Mouse (Mus musculus): ENCODE measurements around the gene Strap. TPM values are rescaled to one million over a fixed set of nuclear protein-coding genes. Genes with fewer than 3 reads are reported as not detected.
"Not testable (repeated sequence)": the region's sequence is repeated elsewhere in the genome, so short reads cannot be mapped to it uniquely, and the experiment has no call there.

The Strap gene
- polyA plus RNA-seq, 1 experiment, result 75.4 TPM

DNA sequence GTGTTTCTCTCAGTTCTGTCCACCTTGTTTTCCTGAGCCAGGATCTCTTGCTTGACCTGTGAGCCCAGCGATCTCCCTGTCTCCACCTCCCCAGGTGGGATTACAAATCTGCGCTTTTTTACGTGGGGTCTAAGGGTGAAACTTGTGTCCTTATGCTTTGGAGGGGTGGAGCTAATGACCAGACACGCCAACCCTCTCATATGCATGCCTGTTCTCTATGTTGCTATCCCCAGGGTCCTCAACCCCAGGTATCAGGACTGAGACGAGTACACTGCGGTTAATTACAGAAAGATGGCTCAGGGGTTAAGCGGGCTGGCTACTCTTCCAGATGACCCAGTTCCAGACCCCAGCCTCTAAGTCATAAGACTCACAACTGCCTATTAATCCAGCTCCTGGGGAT lies 31.4 kb upstream of the Strap start:
- DNase-seq (ENCODE audit: low read depth), result no peak
- TF ChIP-seq CTCF (IDR thresholded peaks at IDR 0.05; ENCODE audit: borderline replicate concordance, extremely low read depth, insufficient read depth, insufficient read length) (no peak), POLR2A (IDR thresholded peaks at IDR 0.05; ENCODE audit: borderline replicate concordance, extremely low read depth, insufficient read depth, insufficient read length, poor library complexity, severe bottlenecking) (no peak)

DNA sequence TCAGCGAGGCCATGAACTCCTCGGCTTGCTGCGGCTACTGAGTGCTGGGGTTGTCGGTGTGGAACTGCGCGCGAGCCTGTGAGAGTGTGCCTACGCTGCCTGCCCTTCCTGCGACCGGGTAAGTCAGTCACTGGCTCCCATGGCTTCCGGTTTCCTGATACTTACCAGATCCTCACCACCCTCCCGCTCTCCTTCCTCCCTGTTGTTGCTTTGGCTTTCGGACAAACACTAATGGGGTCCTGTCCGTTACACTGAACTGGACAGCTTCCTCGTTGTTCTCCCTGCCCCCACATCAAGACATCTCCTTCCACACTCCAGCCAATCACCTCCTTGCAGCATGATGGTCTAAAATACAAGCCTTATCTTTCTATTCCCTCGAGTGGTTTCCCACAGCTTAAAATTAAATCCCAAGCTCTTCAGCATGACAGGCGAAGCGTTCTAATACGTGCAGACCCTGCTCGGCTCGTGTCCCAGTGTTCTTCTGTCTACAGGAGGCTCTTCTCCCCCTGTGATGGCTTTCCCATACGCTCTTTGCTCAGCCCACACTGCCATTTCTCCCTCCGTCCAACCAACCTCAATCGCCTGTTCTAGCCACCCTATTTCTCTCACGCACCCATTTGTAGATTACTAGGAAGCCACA lies 30.5 kb upstream of the Strap start:
- TF ChIP-seq POLR2A (IDR thresholded peaks at IDR 0.05; ENCODE audit: borderline replicate concordance, extremely low read depth, insufficient read depth, insufficient read length, poor library complexity, severe bottlenecking), result no peak
- TF ChIP-seq CTCF (IDR thresholded peaks at IDR 0.05; ENCODE audit: borderline replicate concordance, extremely low read depth, insufficient read depth, insufficient read length), result no peak
- no peak for DNase-seq (ENCODE audit: low read depth)

DNA sequence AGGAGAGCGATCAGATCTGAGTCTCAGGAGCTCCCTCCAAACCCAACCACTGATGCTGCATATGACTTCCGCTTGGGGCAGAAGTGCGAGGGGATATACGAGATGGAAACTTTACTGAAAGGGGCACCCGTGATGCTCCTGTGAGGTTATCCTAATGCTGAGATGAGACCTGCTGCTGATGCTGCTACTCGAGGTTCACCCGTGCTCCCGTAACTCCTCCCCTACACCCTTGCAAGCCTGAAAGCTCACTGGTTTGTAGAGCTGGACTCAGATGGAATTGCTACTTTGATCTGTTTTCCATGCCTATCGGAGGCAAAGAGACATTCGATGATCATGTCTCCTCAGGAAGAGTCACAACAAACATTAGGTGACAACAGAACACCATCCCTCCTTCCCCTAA lies 28.7 kb upstream of the Strap start:
- no peak for DNase-seq (ENCODE audit: low read depth)
- TF ChIP-seq POLR2A (IDR thresholded peaks at IDR 0.05; ENCODE audit: borderline replicate concordance, extremely low read depth, insufficient read depth, insufficient read length, poor library complexity, severe bottlenecking) (no peak), CTCF (IDR thresholded peaks at IDR 0.05; ENCODE audit: borderline replicate concordance, extremely low read depth, insufficient read depth, insufficient read length) (no peak)

DNA sequence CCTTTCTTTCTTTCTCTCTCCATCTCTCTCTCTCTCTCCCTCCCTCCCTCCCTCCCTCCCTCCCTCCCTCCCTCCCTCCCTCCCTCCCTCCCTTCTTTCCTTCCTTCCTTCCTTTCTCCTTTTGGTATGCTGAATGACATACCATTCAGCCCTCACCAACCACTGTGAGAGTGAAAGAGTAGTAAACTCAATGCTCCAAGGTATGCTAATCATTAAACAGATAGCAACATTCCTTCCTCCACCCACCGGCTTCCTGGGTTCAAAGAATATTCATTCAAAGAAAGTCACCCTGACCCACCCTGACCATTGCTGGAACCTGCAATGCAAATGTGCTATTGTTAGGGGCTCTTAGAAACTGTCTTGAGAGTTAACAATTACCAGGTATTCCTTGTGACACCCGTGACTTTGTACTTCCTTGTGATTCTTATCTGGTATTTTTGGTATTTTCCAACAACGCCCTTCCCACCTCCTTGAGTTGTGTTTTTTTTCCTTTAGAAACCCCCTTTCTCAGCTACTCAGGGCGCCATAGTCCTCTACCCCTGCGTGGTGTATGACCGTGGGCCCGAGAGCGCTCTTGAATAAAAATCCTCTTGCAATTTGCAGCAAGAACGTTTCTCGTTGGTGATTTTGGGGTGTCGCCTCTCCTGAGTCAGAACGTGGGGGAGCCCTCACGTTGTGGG lies 26.0 kb upstream of the Strap start:
- not testable (repeated sequence) for DNase-seq (ENCODE audit: low read depth)

DNA sequence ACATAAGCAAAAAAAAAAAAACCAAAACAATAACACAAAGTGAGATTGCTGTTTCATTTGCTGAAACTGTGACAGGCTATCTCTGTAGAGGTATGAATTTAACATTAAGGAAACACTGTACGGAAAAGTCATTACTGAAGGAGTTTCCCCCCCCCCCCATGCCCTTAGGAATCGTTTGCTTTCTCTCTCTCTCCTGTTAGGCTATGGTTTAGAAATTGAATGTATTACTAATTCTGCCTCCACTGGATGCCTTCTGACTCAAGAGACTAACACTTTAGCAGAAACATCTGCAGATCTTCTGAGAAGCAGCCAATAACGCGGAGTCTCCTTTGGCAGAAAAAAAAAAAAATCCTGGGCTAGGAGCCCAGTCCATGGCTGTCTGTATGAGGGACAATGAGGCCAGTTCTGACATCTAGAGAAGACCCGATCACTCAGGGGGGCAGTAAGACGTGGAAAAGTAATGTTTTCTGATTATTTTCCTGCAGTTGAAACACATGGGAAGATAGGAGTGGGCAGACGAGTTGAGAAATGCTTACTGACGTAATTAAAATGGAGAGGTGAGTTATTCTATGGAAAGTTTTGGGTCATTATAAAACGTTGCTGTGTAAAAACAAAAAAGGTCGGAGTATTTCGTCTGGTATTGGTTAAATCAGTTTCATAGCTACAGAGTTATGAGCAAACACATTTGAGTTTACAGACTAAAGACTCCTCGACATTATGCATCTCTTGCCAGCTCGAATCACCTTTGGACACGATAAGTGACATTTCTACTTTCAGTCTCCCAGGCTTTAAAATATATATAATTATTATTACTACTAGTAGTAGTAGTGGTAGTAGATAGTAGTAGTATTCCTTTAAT lies 24.5 kb upstream of the Strap start:
- no peak for TF ChIP-seq POLR2A (IDR thresholded peaks at IDR 0.05; ENCODE audit: borderline replicate concordance, extremely low read depth, insufficient read depth, insufficient read length, poor library complexity, severe bottlenecking)
- TF ChIP-seq CTCF (IDR thresholded peaks at IDR 0.05; ENCODE audit: borderline replicate concordance, extremely low read depth, insufficient read depth, insufficient read length), result no peak
- DNase-seq (ENCODE audit: low read depth), result peak; percentile 17

DNA sequence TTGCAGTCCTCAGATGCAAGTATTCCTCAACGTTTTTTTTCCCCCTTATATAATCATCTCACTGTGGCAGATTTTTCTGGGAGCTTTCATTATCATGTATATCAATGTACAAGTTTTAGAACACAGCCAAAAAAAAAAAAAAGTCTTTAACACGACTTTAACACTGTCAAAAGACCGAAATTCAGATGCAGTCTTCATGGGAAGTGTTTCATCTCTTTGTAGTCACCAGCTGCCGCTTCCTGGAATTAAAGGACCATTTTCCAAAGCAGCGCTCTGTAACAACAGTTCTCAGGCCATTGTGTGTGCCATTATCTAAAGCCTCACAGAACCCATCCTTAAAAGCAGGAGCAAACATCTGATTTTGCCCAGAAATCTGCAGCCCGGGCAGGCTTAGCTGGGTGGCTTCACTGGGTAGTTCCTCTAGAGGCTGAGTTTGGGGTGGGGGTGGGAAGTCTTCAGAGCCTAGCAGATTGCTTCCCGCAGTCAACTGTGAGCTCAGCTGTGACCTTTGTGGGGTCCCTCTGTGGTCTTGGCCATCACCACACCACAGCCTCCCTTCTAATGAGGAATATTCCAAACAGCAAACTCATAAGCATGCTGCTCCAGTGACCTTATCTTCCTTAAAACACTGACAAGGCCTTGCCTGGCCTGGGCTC lies 22.1 kb upstream of the Strap start:
- no peak for TF ChIP-seq POLR2A (IDR thresholded peaks at IDR 0.05; ENCODE audit: borderline replicate concordance, extremely low read depth, insufficient read depth, insufficient read length, poor library complexity, severe bottlenecking)
- TF ChIP-seq CTCF (IDR thresholded peaks at IDR 0.05; ENCODE audit: borderline replicate concordance, extremely low read depth, insufficient read depth, insufficient read length), result no peak
- peak; percentile 62 for DNase-seq (ENCODE audit: low read depth)

DNA sequence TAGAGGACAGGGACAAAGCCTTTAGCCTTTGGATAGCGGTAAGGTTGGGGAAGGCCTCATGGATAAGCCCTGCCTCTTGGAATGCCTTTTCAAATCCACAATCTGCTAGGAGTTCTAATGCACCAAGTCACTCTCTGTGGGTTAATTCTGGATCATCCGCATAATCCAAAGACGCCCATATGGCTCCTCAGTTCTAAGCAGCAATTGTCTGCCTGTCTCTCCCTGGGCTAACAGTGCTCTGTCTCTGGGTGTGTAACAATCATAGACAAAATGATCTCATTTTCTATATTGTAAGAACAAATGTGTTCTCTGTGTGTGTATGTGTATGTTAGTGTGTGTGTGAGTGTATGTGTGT lies 21.6 kb upstream of the Strap start:
- TF ChIP-seq POLR2A (IDR thresholded peaks at IDR 0.05; ENCODE audit: borderline replicate concordance, extremely low read depth, insufficient read depth, insufficient read length, poor library complexity, severe bottlenecking) (no peak), CTCF (IDR thresholded peaks at IDR 0.05; ENCODE audit: borderline replicate concordance, extremely low read depth, insufficient read depth, insufficient read length) (no peak)
- DNase-seq (ENCODE audit: low read depth), result peak; percentile 47

DNA sequence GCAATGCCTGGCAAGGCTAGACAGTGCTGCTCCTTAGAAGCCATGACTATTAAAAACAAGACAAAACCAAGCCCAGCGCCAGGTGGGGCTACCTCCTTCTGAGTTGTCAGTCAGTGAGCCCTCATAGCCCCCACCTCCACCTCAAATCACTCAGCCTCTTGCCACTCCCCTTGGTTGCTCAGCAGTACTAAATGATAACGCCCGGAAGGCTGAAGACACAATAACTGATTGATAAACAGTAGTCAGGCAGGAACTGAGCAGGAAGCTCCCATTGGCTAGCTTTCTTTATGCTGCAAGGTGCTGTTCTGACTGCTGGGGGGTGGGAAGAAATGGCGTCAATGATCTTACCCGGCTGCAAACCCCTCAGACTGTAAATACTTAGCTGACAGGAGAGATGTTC lies 18.1 kb upstream of the Strap start:
- DNase-seq (ENCODE audit: low read depth), result no peak
- TF ChIP-seq POLR2A (IDR thresholded peaks at IDR 0.05; ENCODE audit: borderline replicate concordance, extremely low read depth, insufficient read depth, insufficient read length, poor library complexity, severe bottlenecking) (no peak), CTCF (IDR thresholded peaks at IDR 0.05; ENCODE audit: borderline replicate concordance, extremely low read depth, insufficient read depth, insufficient read length) (no peak)

DNA sequence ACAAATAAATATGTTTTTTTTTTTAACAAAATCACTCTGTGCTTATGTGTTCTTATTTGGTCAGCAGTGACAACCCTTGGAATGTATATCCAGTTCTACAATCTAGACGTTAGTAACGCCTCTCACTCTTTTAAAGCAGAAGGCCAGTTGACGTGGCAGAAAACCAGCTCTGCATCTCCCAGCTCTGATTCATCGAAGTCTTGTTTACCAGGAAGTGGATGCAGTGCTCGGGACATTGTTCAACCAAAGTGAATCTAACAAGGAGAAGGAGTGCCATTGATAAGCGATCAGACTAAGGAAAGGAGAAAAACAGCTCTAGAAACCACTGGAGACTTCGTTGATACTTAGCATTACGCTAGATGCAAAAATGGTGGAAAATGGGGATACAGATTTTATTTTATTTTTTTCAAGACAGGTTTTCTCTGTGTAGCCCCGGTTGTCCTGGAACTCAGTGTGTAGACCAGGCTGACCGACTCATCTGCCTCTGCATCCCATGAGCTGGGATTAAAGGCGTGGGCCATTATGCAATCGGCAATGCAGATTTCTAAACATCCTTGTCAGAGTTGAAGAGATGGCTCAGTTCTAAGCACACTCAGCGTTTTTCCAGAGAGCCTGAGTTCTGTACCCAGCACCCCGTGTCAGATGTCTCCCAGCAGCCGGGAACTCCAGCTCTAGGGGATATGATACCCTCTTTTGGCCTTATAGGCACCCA lies 12.5 kb upstream of the Strap start:
- TF ChIP-seq POLR2A (IDR thresholded peaks at IDR 0.05; ENCODE audit: borderline replicate concordance, extremely low read depth, insufficient read depth, insufficient read length, poor library complexity, severe bottlenecking) (no peak), CTCF (IDR thresholded peaks at IDR 0.05; ENCODE audit: borderline replicate concordance, extremely low read depth, insufficient read depth, insufficient read length) (no peak)
- DNase-seq (ENCODE audit: low read depth), result no peak

DNA sequence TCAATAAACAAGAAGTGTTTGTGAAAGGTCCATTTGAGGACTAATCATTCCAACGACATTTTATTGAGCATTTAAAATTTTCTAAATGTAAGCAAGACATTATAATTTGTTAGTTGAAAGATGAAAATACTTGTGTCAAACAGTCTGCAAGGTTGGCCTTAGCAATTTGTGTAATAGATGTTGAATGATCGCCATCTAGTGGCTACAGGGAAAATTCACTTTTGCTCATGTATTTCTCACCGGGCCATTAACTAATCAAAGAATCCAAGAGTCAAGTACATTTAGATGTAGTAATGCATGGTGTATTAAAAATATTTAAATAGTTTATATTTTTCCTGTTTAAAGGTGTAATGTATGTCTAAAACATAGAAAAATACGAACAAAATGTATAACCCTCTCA lies 11.0 kb upstream of the Strap start:
- DNase-seq (ENCODE audit: low read depth), result peak; percentile 87
- peak; percentile 38; the same call in 1 of the 2 replicates for TF ChIP-seq CTCF (IDR thresholded peaks at IDR 0.05; ENCODE audit: borderline replicate concordance, extremely low read depth, insufficient read depth, insufficient read length)
- TF ChIP-seq POLR2A (IDR thresholded peaks at IDR 0.05; ENCODE audit: borderline replicate concordance, extremely low read depth, insufficient read depth, insufficient read length, poor library complexity, severe bottlenecking), result no peak

DNA sequence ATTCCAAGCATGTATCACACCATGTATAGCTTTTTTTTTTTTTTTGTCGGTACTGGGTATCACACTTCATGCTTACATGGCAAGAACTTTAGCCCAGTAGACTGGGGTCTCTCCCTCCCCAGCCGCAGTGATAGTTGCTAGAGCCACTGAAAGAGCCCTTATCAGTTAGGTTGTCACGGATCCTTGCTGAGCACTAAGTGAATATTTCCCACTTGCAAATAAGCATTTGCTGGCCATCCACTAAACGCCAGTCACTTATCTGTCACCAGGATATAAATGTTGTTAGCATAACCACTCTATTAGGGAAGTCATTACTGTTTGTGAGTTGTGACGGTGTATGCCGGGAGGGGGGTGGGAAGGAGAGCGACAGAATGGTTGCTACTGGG lies 425 bp upstream of the Strap start:
- DNase-seq (ENCODE audit: low read depth), result no peak
- no peak for TF ChIP-seq POLR2A (IDR thresholded peaks at IDR 0.05; ENCODE audit: borderline replicate concordance, extremely low read depth, insufficient read depth, insufficient read length, poor library complexity, severe bottlenecking)
- TF ChIP-seq CTCF (IDR thresholded peaks at IDR 0.05; ENCODE audit: borderline replicate concordance, extremely low read depth, insufficient read depth, insufficient read length), result no peak

Measured in brain, embryonic 14.5 days (tissue).